Mouse (Mus musculus): ENCODE results near the gene Olfr1280. TPM values are rescaled to one million over a fixed set of nuclear protein-coding genes. Genes with fewer than 3 reads are reported as not detected.
"Not testable (repeated sequence)": the region's sequence is repeated elsewhere in the genome, so short reads cannot be mapped to it uniquely, and the experiment has no call there.

The Olfr1280 gene
- polyA plus RNA-seq (2015; fragmentation: Nextera tagmentation; extraction: Ambion mirVana): not detected in 2 replicates

DNA sequence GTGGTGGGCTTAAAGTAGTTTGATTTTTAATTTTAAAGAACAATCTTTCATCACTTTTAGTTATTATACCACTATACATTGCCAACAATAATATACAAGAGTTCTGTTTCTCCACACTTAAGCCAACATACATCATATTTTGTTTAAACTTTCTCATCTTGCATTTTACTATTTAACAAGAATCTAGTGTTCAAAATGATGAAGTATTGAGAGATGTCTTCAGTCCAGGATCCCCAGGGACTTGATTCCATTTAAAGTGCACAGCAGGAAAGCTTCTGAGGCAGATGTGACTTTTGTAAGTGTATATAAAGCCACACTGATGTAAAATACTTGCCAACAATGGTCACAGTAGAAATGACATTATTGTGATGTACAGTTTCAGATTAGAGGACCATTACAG lies at the start of gene Olfr1280:
Gene Olfr1280, plus strand, starts transcription at position 301 of the 400 bp plus-strand sequence.
- no peak within 1 kb of the TSS for H3K4me3 ChIP-seq (replicated peaks)
- H3K9me3 ChIP-seq: no peaks in the 10 kb centered on the region
- no peak for ATAC-seq
- no peak within 1 kb of the TSS for H3K9ac ChIP-seq
- no peaks in the 10 kb centered on the region for H3K4me1 ChIP-seq (replicated peaks)
- H3K27ac ChIP-seq: no peak within 1 kb of the TSS
- H3K27me3 ChIP-seq (replicated peaks): no peaks in the 10 kb centered on the region
- H3K4me2 ChIP-seq (replicated peaks): no peak within 1 kb of the TSS
- H3K36me3 ChIP-seq: no peaks in the 10 kb centered on the region

DNA sequence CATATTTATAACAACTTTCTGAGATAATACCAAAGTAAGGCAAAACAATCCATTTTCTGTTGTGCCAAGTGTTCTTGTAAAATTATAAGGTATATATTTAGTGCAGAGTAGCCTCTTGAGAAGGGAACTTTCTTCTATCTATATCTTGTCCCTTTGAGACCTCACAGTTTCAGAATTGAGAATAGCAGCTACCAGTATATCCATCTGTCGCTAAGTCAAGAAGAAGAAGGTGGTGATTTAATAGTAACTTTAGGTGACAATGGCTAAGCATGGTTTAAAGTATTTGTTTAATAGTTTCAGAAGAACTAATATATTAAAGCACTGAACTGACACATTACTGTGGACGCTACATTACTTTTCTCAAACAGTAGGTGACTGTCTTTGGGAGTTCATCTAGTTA lies 39.8 kb upstream of the Olfr1280 start, which contains the start of gene Olfr1277:
Gene Olfr1277, minus strand, starts transcription at position 101 of the 400 bp plus-strand sequence.
- H3K9me3 ChIP-seq: no peaks in the 10 kb centered on the region
- H3K36me3 ChIP-seq: no peaks in the 10 kb centered on the region
- ATAC-seq: no peak
- H3K27ac ChIP-seq: no peak within 1 kb of the TSS
- WGBS: 69% methylated on average over 2 of the region's 2 CpGs
- no peak within 1 kb of the TSS for H3K9ac ChIP-seq
- H3K4me1 ChIP-seq (replicated peaks): no peaks in the 10 kb centered on the region
- H3K4me2 ChIP-seq (replicated peaks): no peak within 1 kb of the TSS
- no peaks in the 10 kb centered on the region for H3K27me3 ChIP-seq (replicated peaks)
- H3K4me3 ChIP-seq (replicated peaks): no peak within 1 kb of the TSS

DNA sequence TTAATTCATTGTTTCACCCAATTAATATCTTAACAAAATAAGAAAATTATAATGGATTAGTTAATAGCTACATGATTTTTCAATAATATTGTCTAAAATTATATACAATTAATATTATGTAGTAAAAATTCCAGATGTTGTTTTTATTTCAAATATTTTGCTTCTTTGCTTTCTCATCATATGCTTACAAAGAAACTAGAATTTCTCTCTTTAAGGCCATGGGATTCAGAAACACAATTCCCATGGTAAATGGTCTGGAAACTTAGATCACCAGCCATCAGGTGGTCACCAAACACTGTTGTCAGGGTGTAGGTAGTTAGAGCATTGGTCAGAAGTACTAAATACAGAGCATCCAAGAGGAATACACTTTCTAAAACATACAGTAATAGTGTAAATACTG lies 24.0 kb upstream of the Olfr1280 start, which contains the start of gene Olfr1278:
Gene Olfr1278, plus strand, starts transcription at position 301 of the 400 bp plus-strand sequence.
- H3K27ac ChIP-seq: no peak within 1 kb of the TSS
- no peak within 1 kb of the TSS for H3K9ac ChIP-seq
- ATAC-seq: no peak
- H3K4me3 ChIP-seq (replicated peaks): no peak within 1 kb of the TSS
- no peaks in the 10 kb centered on the region for H3K4me1 ChIP-seq (replicated peaks)
- H3K36me3 ChIP-seq: no peaks in the 10 kb centered on the region
- H3K9me3 ChIP-seq: no peaks in the 10 kb centered on the region
- no peaks in the 10 kb centered on the region for H3K27me3 ChIP-seq (replicated peaks)
- H3K4me2 ChIP-seq (replicated peaks): no peak within 1 kb of the TSS

DNA sequence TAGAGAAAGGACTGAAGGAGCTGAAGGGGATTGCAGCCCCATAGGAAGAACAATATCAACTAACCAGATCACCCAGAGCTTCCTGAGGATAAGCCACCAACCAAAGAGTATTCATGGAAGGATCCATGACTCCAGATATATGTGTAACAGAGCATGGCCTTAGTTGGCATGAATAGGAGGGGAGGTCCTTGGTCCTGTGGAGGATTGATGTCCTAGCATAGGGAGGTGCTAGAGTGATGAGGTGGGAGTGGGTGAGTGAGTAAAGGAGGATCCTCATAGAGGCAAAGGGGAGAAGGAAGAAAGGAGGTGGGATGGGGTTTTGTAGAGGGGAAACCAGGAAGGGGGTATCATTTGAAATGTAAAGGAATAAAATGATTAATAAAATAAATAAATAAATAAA lies 15.3 kb upstream of the Olfr1280 start:
- H3K4me1 ChIP-seq (replicated peaks): no peaks in the 10 kb centered on the region
- no peak overlapping the region for H3K4me2 ChIP-seq (replicated peaks)
- H3K27ac ChIP-seq: no peak overlapping the region
- no peak for ATAC-seq
- no peak overlapping the region for H3K4me3 ChIP-seq (replicated peaks)
- no peak overlapping the region for H3K9ac ChIP-seq
- no peaks in the 10 kb centered on the region for H3K9me3 ChIP-seq
- H3K36me3 ChIP-seq: no peaks in the 10 kb centered on the region
- H3K27me3 ChIP-seq (replicated peaks): no peaks in the 10 kb centered on the region

DNA sequence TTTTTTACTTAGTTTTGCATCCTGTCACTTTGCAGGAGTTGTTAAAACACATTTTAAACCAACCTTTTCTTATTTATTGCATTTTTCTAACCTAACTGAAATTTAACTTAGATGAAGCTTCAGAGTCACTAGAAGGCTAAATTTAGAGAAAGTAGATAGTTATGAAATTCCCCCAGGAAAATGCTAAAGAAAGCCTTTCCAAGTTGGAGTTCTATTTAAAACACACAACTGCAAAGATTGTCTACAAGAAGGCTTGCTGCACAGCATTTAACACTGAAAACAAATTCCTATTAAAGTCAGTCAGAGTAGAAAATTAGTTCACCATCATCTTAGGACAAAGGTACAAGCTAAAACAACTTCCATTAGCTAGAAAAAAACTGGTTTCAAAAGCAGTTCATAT lies 13.4 kb upstream of the Olfr1280 start, which contains the start of gene Olfr1279:
Gene Olfr1279, plus strand, starts transcription at position 262 of the 400 bp plus-strand sequence.
- Histone ChIP-seq H3K4me2 (replicated peaks) (no peak within 1 kb of the TSS), H3K9ac (no peak within 1 kb of the TSS), H3K4me3 (replicated peaks) (no peak within 1 kb of the TSS), H3K9me3 (no peaks in the 10 kb centered on the region), H3K27ac (no peak within 1 kb of the TSS), H3K36me3 (no peaks in the 10 kb centered on the region), H3K27me3 (replicated peaks) (no peaks in the 10 kb centered on the region), H3K4me1 (replicated peaks) (no peaks in the 10 kb centered on the region)
- no peak for ATAC-seq

DNA sequence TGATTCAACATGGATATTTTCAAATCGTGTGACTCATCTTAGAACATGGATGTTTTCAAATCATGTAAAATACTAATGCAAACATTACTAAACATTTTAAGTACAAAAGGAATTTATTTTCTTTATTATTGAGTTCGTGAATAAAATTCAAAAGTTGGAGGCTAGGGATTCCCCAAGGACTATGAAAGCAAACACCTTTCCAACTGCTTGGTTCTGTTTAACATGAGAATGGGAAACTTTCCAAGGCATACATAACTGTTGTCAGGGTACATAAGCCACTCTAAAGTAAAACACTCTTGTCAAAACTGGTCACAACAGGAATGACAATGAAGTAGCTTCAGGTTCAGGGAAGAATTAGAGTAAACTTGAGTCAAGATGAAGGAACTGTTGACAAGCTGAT lies 12.4 kb downstream of the Olfr1280 start, which contains the start of gene Olfr1281:
Gene Olfr1281, plus strand, starts transcription at position 301 of the 400 bp plus-strand sequence.
- no peaks in the 10 kb centered on the region for H3K9me3 ChIP-seq
- no peaks in the 10 kb centered on the region for H3K4me1 ChIP-seq (replicated peaks)
- no peaks in the 10 kb centered on the region for H3K27me3 ChIP-seq (replicated peaks)
- H3K4me3 ChIP-seq (replicated peaks): no peak within 1 kb of the TSS
- H3K36me3 ChIP-seq: no peaks in the 10 kb centered on the region
- no peak within 1 kb of the TSS for H3K4me2 ChIP-seq (replicated peaks)
- no peak within 1 kb of the TSS for H3K27ac ChIP-seq
- H3K9ac ChIP-seq: no peak within 1 kb of the TSS
- WGBS: 74% methylated on average over 2 of the region's 2 CpGs
- no peak for ATAC-seq

DNA sequence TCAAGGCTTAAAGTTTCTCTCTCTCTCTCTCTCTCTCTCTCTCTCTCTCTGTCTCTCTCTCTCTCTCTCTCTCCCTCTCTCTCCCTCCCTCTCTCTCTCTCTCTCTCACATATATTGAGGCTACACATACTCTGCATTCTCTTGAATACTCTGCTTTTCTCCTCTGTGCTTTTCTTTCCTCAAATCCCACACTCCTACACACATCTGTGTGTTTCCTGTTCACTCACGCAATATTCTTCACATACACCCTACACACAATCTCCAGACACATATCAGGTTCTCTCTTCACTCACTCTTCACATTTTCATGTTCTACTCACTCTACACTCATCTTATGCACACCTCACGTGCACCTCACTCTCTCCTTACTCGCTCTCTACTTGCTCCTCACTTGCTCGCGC lies 19.9 kb downstream of the Olfr1280 start:
- not testable (repeated sequence) for H3K9me3 ChIP-seq; H3K27ac ChIP-seq; H3K9ac ChIP-seq; H3K4me2 ChIP-seq (replicated peaks); H3K4me1 ChIP-seq (replicated peaks); H3K27me3 ChIP-seq (replicated peaks); ATAC-seq; H3K4me3 ChIP-seq (replicated peaks); H3K36me3 ChIP-seq
- 87% methylated on average over 5 of the region's 5 CpGs for WGBS

DNA sequence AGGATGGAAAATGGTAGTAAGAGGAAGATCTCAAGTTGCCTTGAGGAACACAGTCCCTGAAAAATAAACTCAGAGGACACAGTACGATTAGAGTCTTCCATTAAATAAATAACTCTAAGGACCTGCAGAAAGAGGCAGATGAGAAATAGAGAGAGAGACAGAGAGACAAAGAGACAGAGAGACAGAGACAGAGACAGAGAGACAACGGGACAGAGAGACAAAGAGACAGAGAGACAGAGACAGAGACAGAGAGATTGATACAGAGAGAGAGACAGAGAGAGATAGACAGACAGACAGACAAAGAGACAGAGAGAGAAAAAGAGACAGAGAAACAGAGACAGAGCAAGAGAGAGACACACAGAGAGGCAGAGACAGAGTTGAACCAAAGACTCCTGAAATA lies 22.2 kb downstream of the Olfr1280 start, which contains the start of gene Olfr1282:
Gene Olfr1282, minus strand, starts transcription at position 101 of the 400 bp plus-strand sequence.
- Histone ChIP-seq H3K36me3 (no peaks in the 10 kb centered on the region), H3K27me3 (replicated peaks) (no peaks in the 10 kb centered on the region), H3K4me3 (replicated peaks) (no peak within 1 kb of the TSS), H3K4me2 (replicated peaks) (no peak within 1 kb of the TSS), H3K9ac (no peak within 1 kb of the TSS), H3K4me1 (replicated peaks) (no peaks in the 10 kb centered on the region), H3K9me3 (no peaks in the 10 kb centered on the region), H3K27ac (no peak within 1 kb of the TSS)
- 69% methylated on average over 2 of the region's 2 CpGs for WGBS
- ATAC-seq: no peak

DNA sequence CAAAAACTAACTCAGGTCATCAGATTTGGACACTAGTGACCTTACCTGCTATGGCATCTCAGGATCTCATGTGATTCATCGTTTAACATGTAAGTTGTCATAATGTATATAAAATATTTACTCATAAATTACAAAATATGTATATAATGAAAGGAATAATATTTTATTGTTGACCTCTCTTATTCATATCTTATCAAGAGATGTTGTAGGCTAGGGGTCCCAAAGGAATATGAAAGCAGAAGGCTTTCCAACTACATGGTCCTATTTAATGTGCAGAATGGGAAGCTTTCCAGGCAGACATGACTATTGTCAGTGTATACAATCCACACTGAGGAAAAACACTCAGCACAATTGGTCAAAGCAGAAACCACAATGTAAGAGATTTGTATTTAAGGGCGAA lies 52.7 kb downstream of the Olfr1280 start, which contains the start of gene Olfr1283:
Gene Olfr1283, plus strand, starts transcription at position 301 of the 400 bp plus-strand sequence.
- H3K9ac ChIP-seq: no peak within 1 kb of the TSS
- no peak within 1 kb of the TSS for H3K4me2 ChIP-seq (replicated peaks)
- H3K27ac ChIP-seq: no peak within 1 kb of the TSS
- no peak for ATAC-seq
- no peaks in the 10 kb centered on the region for H3K36me3 ChIP-seq
- H3K4me3 ChIP-seq (replicated peaks): no peak within 1 kb of the TSS
- no peaks in the 10 kb centered on the region for H3K4me1 ChIP-seq (replicated peaks)
- 78% methylated on average over 2 of the region's 2 CpGs for WGBS
- H3K9me3 ChIP-seq: no peaks in the 10 kb centered on the region
- no peaks in the 10 kb centered on the region for H3K27me3 ChIP-seq (replicated peaks)

DNA sequence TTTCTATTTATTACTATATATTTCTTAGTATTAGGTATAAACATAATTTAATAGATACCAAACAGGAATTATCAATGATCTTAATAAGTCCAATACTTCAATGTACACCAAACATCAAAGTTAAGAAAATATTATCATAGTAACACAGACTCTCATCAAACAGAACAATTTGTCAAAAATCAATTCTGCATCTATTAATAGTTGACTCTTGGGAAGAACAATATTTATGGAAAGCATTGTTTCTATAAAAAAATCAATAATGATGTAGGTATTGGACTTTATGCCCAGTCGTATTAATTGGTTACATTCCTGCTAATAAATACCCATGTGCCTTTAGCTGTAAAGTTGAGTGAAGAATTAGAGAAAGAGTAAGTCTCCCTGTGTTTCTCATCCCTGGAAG lies 61.4 kb downstream of the Olfr1280 start, which contains the start of gene Olfr1284:
Gene Olfr1284, plus strand, starts transcription at position 301 of the 400 bp plus-strand sequence.
- H3K4me3 ChIP-seq (replicated peaks): no peak within 1 kb of the TSS
- no peak within 1 kb of the TSS for H3K27ac ChIP-seq
- H3K36me3 ChIP-seq: no peaks in the 10 kb centered on the region
- 85% methylated on average over 1 of the region's 1 CpGs for WGBS
- no peak within 1 kb of the TSS for H3K4me2 ChIP-seq (replicated peaks)
- no peaks in the 10 kb centered on the region for H3K4me1 ChIP-seq (replicated peaks)
- H3K9ac ChIP-seq: no peak within 1 kb of the TSS
- H3K9me3 ChIP-seq: no peaks in the 10 kb centered on the region
- ATAC-seq: no peak
- no peaks in the 10 kb centered on the region for H3K27me3 ChIP-seq (replicated peaks)

Other genes with a start within 250 kb of the Olfr1280 start
- gene Gm13941, start 208.0 kb upstream of the Olfr1280 start, polyA plus RNA-seq (2015; fragmentation: Nextera tagmentation; extraction: Ambion mirVana): not detected in 2 replicates
- not detected in 2 replicates for gene Gm15130, start 161.1 kb upstream of the Olfr1280 start, polyA plus RNA-seq (2015; fragmentation: Nextera tagmentation; extraction: Ambion mirVana)
- not detected in 2 replicates for gene 4930430A15Rik, start 84.4 kb upstream of the Olfr1280 start, polyA plus RNA-seq (2015; fragmentation: Nextera tagmentation; extraction: Ambion mirVana)
- not detected in 2 replicates for gene Olfr1275, start 78.7 kb upstream of the Olfr1280 start, polyA plus RNA-seq (2015; fragmentation: Nextera tagmentation; extraction: Ambion mirVana)
- not detected in 2 replicates for gene Olfr1276, start 59.5 kb upstream of the Olfr1280 start, polyA plus RNA-seq (2015; fragmentation: Nextera tagmentation; extraction: Ambion mirVana)
- not detected in 2 replicates for gene Olfr1277, start 39.9 kb upstream of the Olfr1280 start, polyA plus RNA-seq (2015; fragmentation: Nextera tagmentation; extraction: Ambion mirVana)
- not detected in 2 replicates for gene Olfr1278, start 23.9 kb upstream of the Olfr1280 start, polyA plus RNA-seq (2015; fragmentation: Nextera tagmentation; extraction: Ambion mirVana)
- not detected in 2 replicates for gene Olfr1279, start 13.4 kb upstream of the Olfr1280 start, polyA plus RNA-seq (2015; fragmentation: Nextera tagmentation; extraction: Ambion mirVana)
- not detected in 2 replicates for gene Olfr1281, start 12.5 kb downstream of the Olfr1280 start, polyA plus RNA-seq (2015; fragmentation: Nextera tagmentation; extraction: Ambion mirVana)
- gene Olfr1282, start 22.1 kb downstream of the Olfr1280 start, polyA plus RNA-seq (2015; fragmentation: Nextera tagmentation; extraction: Ambion mirVana): not detected in 2 replicates
- gene Olfr1283, start 52.8 kb downstream of the Olfr1280 start, polyA plus RNA-seq (2015; fragmentation: Nextera tagmentation; extraction: Ambion mirVana): not detected in 2 replicates
- not detected in 2 replicates for gene Olfr1284, start 61.5 kb downstream of the Olfr1280 start, polyA plus RNA-seq (2015; fragmentation: Nextera tagmentation; extraction: Ambion mirVana)
- not detected in 2 replicates for gene Olfr1286, start 109.1 kb downstream of the Olfr1280 start, polyA plus RNA-seq (2015; fragmentation: Nextera tagmentation; extraction: Ambion mirVana)
- not detected in 2 replicates for gene Olfr1287, start 135.1 kb downstream of the Olfr1280 start, polyA plus RNA-seq (2015; fragmentation: Nextera tagmentation; extraction: Ambion mirVana)
- gene Olfr1288, start 160.1 kb downstream of the Olfr1280 start, polyA plus RNA-seq (2015; fragmentation: Nextera tagmentation; extraction: Ambion mirVana): not detected in 2 replicates
- not detected in 2 replicates for gene Olfr1289, start 166.8 kb downstream of the Olfr1280 start, polyA plus RNA-seq (2015; fragmentation: Nextera tagmentation; extraction: Ambion mirVana)
- not detected in 2 replicates for gene Olfr1290, start 179.8 kb downstream of the Olfr1280 start, polyA plus RNA-seq (2015; fragmentation: Nextera tagmentation; extraction: Ambion mirVana)
- gene Olfr1291-ps1, start 183.2 kb downstream of the Olfr1280 start, polyA plus RNA-seq (2015; fragmentation: Nextera tagmentation; extraction: Ambion mirVana): not detected in 2 replicates
- not detected in 2 replicates for gene Olfr1293-ps, start 211.2 kb downstream of the Olfr1280 start, polyA plus RNA-seq (2015; fragmentation: Nextera tagmentation; extraction: Ambion mirVana)
- gene Olfr1294, start 226.3 kb downstream of the Olfr1280 start, polyA plus RNA-seq (2015; fragmentation: Nextera tagmentation; extraction: Ambion mirVana): not detected in 2 replicates

Measured in intestine, embryonic 15.5 days (tissue).